Mouse (Mus musculus): ENCODE measurements around the gene Stil.

Gene Stil

GRCm38 (mm10) chr4:115051245-115051644, 51.3 kb downstream of the Stil start:
- in situ Hi-C loops (cut with MboI): no loop called here

- in situ Hi-C loops (cut with MboI): no loop called here
Observed at GRCm38 (mm10) chr4:115052343-115053005, 52.5 kb downstream of the Stil start.

DNA sequence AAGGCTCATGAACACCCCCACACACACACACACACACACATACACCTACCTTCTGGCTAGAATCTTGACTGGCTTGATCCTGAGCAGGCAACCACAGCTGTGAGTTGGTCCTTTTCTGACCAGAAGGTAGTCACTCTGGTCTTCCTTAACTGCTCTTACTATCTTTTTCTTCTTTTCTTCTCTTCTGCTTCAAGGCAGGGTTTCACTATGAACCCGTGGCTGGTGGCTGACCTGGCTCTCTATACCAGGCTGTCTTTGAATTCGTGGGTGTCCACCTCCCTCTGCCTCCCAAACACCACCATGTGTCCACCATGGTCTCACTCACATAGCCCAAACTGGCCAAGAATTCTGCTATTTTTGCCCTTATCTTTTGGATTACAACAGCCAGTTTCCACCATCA, 55.1 kb downstream of the Stil start:
- in situ Hi-C loops (cut with MboI): no loop called here

DNA sequence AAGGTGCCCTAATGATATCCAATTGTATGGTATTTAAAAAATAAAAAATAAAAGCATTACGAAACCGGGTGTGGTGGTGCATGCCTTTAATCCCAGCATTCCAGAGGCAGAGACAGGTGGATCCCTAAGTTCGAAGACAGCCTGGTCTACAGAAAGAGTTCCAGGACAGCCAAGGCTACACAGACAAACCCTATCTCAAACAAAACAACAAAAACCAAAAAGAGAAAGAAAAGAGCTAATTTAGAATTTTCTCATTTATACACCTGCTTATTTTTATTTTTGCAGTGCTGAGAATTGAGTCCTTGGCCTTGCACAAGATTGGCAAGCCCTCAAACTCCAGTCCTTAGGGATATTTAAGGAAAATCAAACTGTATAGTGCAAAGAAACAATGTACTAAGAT, 55.7 kb downstream of the Stil start:
- in situ Hi-C loops (cut with MboI): no loop called here

- in situ Hi-C loops (cut with MboI): no loop called here
Observed at GRCm38 (mm10) chr4:115056371-115056920, 56.5 kb downstream of the Stil start, which contains the start of gene Tal1. Tal1 (plus strand) TSS chr4:115056426.

DNA sequence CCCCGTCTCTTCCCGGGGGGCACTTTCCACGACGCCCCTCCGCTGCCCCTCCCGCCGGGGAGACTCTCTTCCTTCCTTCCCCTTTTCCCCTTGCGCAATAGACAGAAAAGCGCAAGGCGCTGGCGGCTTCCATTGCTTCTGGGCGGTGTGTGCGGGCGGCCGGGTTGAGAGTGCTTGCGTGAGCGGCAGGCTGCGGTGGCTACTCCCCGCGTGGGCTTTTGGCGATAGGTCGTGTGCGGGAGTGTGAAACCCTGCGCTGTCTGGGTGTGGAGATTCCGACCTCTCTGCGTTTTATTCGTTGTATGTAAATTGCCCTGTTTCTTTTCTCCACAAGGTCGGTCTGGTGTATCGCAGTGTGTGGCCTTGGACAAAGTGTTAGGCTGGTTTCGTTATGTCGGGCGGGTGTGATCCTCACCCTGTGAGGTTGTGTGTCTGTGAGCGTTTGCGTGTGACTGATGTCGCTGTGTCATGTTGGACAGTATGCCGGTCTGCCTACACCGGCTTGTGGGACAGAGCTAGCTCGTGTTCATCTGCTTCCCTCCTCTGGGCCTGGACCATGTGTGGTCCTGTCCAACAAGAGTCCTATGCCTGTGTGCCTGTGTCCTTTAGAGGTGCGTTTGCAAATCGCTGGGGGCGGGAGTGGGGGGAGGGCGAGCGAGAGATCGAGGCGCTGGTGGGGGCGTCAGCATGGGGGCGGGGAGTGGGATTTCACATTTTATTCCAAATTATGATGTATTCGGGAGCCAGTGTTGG, 57.1 kb downstream of the Stil start:
- in situ Hi-C loops (cut with MboI): no loop called here

- in situ Hi-C loops (cut with MboI): no loop called here
Observed at GRCm38 (mm10) chr4:115057674-115058316, 57.8 kb downstream of the Stil start.

- in situ Hi-C loops (cut with MboI): no loop called here
Observed at GRCm38 (mm10) chr4:115058317-115058761, 58.4 kb downstream of the Stil start.

- in situ Hi-C loops (cut with MboI): no loop called here
Observed at GRCm38 (mm10) chr4:115058871-115059590, 59.1 kb downstream of the Stil start.

DNA sequence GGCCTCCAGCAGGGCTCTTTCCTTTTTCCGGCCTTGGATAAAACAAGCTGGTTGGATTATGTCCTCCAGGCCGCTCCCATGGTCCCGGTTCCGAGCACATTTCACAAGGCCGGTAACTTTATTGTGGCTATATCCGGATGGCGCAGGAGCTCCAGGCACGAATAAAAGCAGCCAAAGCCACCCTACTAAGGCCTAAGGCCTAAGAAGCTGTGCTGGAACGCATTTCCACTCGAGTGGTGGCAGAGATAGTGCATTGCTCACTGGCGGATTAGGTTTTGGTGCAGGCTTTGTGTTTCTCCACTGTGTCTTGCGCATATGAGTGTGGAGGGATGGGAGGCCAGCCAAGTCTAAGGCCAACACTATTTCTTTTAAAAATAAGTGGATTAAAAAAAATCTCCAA, 59.9 kb downstream of the Stil start:
- in situ Hi-C loops (cut with MboI): no loop called here

GRCm38 (mm10) chr4:115060753-115061152, 60.8 kb downstream of the Stil start:
- in situ Hi-C loops (cut with MboI): no loop called here

DNA sequence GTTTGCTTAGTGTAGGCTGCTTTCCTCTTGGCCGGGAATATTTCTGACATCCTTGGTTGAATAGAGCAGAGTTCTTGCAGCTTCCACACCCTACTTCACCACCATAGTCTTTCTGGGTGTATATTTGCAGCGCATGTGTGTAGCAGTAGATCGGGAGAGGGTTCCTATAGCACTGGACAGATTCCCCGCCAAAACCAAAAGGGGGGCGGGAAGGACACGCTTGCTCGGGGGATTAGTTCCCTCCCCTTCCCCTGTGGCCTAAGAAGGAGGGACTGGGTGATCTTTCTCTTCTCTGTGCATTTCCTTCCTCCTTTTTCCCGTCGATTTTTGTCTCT, 62.5 kb downstream of the Stil start:
- in situ Hi-C loops (cut with MboI): no loop called here

DNA sequence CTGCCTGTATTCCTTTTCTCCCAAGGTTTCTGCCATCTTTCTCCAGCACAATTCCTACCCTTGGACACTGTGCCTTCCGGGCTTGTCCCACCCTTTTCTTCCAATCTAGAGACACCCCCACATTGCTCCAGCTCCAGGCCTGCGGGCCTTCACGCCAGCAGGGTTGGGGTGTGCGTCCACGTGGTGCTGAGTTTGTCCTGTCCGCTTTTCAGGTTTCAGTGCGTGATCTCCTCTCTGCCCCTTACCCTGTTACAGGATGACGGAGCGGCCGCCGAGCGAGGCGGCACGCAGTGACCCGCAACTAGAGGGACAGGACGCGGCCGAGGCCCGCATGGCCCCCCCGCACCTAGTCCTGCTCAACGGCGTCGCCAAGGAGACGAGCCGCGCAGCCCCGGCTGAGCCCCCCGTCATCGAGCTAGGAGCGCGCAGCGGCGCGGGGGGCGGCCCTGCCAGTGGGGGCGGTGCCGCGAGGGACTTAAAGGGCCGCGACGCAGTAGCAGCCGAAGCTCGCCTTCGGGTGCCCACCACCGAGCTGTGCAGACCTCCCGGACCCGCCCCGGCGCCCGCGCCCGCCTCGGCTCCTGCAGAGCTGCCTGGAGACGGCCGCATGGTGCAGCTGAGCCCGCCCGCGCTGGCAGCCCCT, 63.0 kb downstream of the Stil start:
- in situ Hi-C loops (cut with MboI): no loop called here

GRCm38 (mm10) chr4:115063518-115064239, 63.7 kb downstream of the Stil start:
- in situ Hi-C loops (cut with MboI): no loop called here

DNA sequence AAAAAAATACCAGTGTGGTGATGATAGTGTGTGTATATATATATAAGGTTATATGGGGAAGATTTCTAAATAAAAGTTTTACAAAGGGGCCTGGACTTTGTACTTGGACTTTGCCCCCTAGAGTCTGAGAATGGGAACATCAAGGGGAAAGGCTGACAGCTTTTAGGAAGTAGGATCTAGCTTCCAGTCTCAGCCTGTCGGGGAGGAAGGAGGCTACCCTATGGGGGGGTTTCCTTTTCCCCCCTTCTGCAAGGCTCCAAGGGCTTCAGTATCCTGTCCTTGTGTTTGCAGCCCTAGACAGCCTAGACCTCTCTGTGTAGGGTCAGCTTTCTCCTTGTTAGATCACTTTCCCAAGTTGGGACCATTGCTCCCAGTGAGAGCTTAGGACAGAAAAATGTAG, 71.7 kb downstream of the Stil start:
- in situ Hi-C loops (cut with MboI): no loop called here

DNA sequence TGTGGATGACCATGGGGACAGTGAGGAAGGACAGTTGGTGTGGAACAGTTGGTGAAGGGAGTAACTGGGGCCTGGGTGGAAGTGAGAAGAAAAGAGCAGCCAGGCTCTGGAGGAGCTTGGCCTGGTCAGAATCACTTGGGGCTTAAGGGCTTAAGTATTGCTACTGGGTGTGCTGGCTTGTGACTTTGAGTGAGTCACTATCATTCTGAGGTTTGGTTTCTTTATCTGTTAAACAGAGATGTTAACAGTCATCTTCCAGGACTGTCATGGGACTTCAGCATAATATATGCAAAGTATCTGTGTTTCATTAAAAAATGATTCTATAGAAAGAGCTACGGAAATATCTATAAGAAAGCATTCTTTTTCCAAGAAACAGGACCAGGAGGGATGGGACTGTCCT, 74.8 kb downstream of the Stil start:
- in situ Hi-C loops (cut with MboI): no loop called here

GRCm38 (mm10) chr4:115075204-115075915, 75.4 kb downstream of the Stil start:
- in situ Hi-C loops (cut with MboI): no loop called here

GRCm38 (mm10) chr4:115078892-115079820, 79.2 kb downstream of the Stil start:
- in situ Hi-C loops (cut with MboI): no loop called here

DNA sequence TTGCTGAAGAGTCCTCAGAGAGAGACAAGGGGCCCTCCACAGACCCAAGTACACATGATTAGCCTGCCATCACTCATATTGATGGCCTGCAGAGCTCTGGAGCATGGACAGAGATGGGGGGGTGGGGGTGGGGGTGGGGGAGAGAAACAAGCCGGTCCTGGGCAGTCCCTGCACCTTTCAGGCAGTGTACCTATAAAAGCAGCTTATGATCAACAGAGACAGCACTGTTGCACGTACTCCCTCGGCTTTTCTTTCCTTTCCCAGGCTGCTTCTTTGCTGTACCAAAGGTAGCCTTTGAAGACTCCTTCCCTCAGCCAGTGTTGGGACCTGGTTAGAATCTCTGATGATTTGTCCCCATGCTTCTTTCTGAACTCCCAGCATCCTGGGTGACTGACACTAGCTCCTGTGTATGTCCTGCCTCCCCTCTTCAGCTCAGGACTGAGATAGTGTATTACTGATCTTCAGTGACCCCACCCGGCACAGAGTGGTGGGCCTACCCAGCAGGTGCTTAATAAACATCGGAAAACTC, 79.9 kb downstream of the Stil start:
- in situ Hi-C loops (cut with MboI): no loop called here
